Mouse (Mus musculus) hindbrain, embryonic 13.5 days (tissue): ENCODE measurements around the gene Rapgef5. TPM values are rescaled to one million over a fixed set of nuclear protein-coding genes. Genes with fewer than 3 reads are reported as not detected.
A peak's percentile ranks its signal among the peaks of the same experiment; 100 is the strongest.

Experiments used
- ATAC-seq: fragments of 200-750 bp; cut with Nextera tagmentation; 2 replicates; pipeline ENCODE4 v1.8.0; 2017; ENCODE audit warnings: moderate TSS enrichment; ENCODE audit not compliant: low FRiP score
- H3K27ac ChIP-seq: fragments of 300-500 bp; sonication (generic); 2 replicates; pipeline ENCODE4 v1.5.1; 2015; ENCODE audit warnings: inconsistent platforms, mild to moderate bottlenecking, moderate library complexity
- H3K27me3 ChIP-seq: fragments of 300-500 bp; sonication (generic); 2 replicates; pipeline ENCODE4 v1.6.1; 2015; ENCODE audit warnings: mild to moderate bottlenecking, inconsistent platforms
- H3K36me3 ChIP-seq: fragments of 300-500 bp; sonication (generic); 2 replicates; pipeline ENCODE4 v1.6.1; 2015; ENCODE audit warnings: mild to moderate bottlenecking, inconsistent platforms
- H3K4me1 ChIP-seq: fragments of 300-500 bp; sonication (generic); replicated peaks from 2 replicates; pipeline ENCODE4 v1.6.1; 2015; ENCODE audit warnings: inconsistent platforms
- H3K4me2 ChIP-seq: fragments of 300-500 bp; sonication (generic); 2 replicates; pipeline ENCODE4 v1.6.1; 2015; ENCODE audit warnings: inconsistent platforms, mild to moderate bottlenecking, moderate library complexity
- H3K4me3 ChIP-seq: fragments of 300-500 bp; sonication (generic); 2 replicates; pipeline ENCODE4 v1.5.1; 2015; ENCODE audit warnings: mild to moderate bottlenecking, inconsistent platforms
- H3K9ac ChIP-seq: fragments of 300-500 bp; sonication (generic); 2 replicates; pipeline ENCODE4 v1.6.1; 2015; ENCODE audit warnings: mild to moderate bottlenecking, inconsistent platforms
- H3K9me3 ChIP-seq: fragments of 300-500 bp; sonication (generic); 2 replicates; pipeline ENCODE4 v1.6.1; 2016; ENCODE audit warnings: inconsistent platforms
- WGBS: fragments of 180-500 bp; shearing (Covaris S2); methylation state at CpG from one replicate; pipeline ENCODE4 v1.1.7; 2015; 5-methylcytosine and 5-hydroxymethylcytosine counted together
- polyA plus RNA-seq: library from polyadenylated mRNA; unstranded; fragments of >200 nt; fragmentation: Nextera tagmentation; extraction: Ambion mirVana; gene quantifications from 2 replicates; pipeline ENCODE4 v1.2.1, GENCODE M21; 2015

Gene Rapgef5
- polyA plus RNA-seq, 1 experiment from 2014 or later: 52.4 TPM

- peak; percentile 87 for ATAC-seq
- Histone ChIP-seq H3K4me3 (peak overlapping the region; percentile 73), H3K27me3 (peaks cover 51% of the 10 kb centered on the region), H3K4me2 (peak overlapping the region; percentile 96), H3K36me3 (no peaks in the 10 kb centered on the region), H3K4me1 (peaks cover 14% of the 10 kb centered on the region), H3K9me3 (no peaks in the 10 kb centered on the region), H3K9ac (peak overlapping the region; percentile 82), H3K27ac (peak overlapping the region; percentile 40; the same call in 1 of the 2 replicates)
- under 1% methylated on average over 61 of the region's 66 CpGs for WGBS
These were observed 17.9 kb downstream of the Rapgef5 start for GRCm38 (mm10) chr12:117534087-117534751.

GRCm38 (mm10) chr12:117540352-117540751 is 24.1 kb downstream of the Rapgef5 start:
- Histone ChIP-seq H3K9ac (no peak overlapping the region), H3K9me3 (no peaks in the 10 kb centered on the region), H3K4me1 (no peaks in the 10 kb centered on the region; the same call in 1 of the 2 replicates), H3K27me3 (peaks cover 7% of the 10 kb centered on the region), H3K27ac (no peak overlapping the region), H3K4me2 (no peak overlapping the region), H3K36me3 (no peaks in the 10 kb centered on the region), H3K4me3 (no peak overlapping the region)
- WGBS: 83% methylated on average over 2 of the region's 2 CpGs
- no peak for ATAC-seq

GRCm38 (mm10) chr12:117545277-117545676 is 29.0 kb downstream of the Rapgef5 start:
- no peaks in the 10 kb centered on the region for H3K4me1 ChIP-seq
- WGBS: 90% methylated on average over 6 of the region's 6 CpGs
- ATAC-seq: no peak

GRCm38 (mm10) chr12:117553353-117553752 is 37.1 kb downstream of the Rapgef5 start:
- Histone ChIP-seq H3K27ac (no peak overlapping the region), H3K4me2 (no peak overlapping the region), H3K4me3 (no peak overlapping the region), H3K9ac (no peak overlapping the region), H3K27me3 (no peaks in the 10 kb centered on the region), H3K4me1 (no peaks in the 10 kb centered on the region), H3K9me3 (no peaks in the 10 kb centered on the region), H3K36me3 (no peaks in the 10 kb centered on the region)
- 91% methylated on average over 5 of the region's 5 CpGs for WGBS
- ATAC-seq: no peak

More at GRCm38 (mm10) chr12:117545277-117545676, 29.0 kb downstream of the Rapgef5 start:
- H3K9me3 ChIP-seq: no peaks in the 10 kb centered on the region
- no peak overlapping the region for H3K9ac ChIP-seq
- H3K4me3 ChIP-seq: no peak overlapping the region
- H3K27me3 ChIP-seq: no peaks in the 10 kb centered on the region
- no peak overlapping the region for H3K4me2 ChIP-seq
- H3K36me3 ChIP-seq: no peaks in the 10 kb centered on the region
- no peak overlapping the region for H3K27ac ChIP-seq

- H3K4me3 ChIP-seq: no peak overlapping the region
- ATAC-seq: no peak
- no peak overlapping the region for H3K9ac ChIP-seq
- H3K4me2 ChIP-seq: no peak overlapping the region
- no peaks in the 10 kb centered on the region for H3K9me3 ChIP-seq
- no peaks in the 10 kb centered on the region for H3K36me3 ChIP-seq
- H3K27me3 ChIP-seq: no peaks in the 10 kb centered on the region
- WGBS: 97% methylated on average over 1 of the region's 1 CpGs
- no peak overlapping the region for H3K27ac ChIP-seq
- no peaks in the 10 kb centered on the region for H3K4me1 ChIP-seq
These were observed 38.4 kb downstream of the Rapgef5 start for GRCm38 (mm10) chr12:117554612-117555063.

- Histone ChIP-seq H3K27ac (no peak overlapping the region), H3K4me2 (no peak overlapping the region), H3K4me3 (no peak overlapping the region), H3K9me3 (no peaks in the 10 kb centered on the region), H3K4me1 (no peaks in the 10 kb centered on the region), H3K27me3 (no peaks in the 10 kb centered on the region), H3K9ac (no peak overlapping the region), H3K36me3 (no peaks in the 10 kb centered on the region)
- ATAC-seq: no peak
- WGBS: 91% methylated on average over 11 of the region's 11 CpGs
These were observed 44.2 kb downstream of the Rapgef5 start for GRCm38 (mm10) chr12:117560450-117560849.

GRCm38 (mm10) chr12:117561411-117562059 is 45.3 kb downstream of the Rapgef5 start:
- Histone ChIP-seq H3K9ac (no peak overlapping the region), H3K4me1 (no peaks in the 10 kb centered on the region), H3K27ac (no peak overlapping the region), H3K27me3 (no peaks in the 10 kb centered on the region), H3K9me3 (no peaks in the 10 kb centered on the region), H3K4me2 (no peak overlapping the region), H3K4me3 (no peak overlapping the region), H3K36me3 (no peaks in the 10 kb centered on the region)
- 81% methylated on average over 6 of the region's 6 CpGs for whole genome bisulfite sequencing
- no peak for ATAC-seq

- no peak overlapping the region for H3K27ac ChIP-seq
- H3K27me3 ChIP-seq: no peaks in the 10 kb centered on the region
- H3K4me3 ChIP-seq: no peak overlapping the region
- H3K9ac ChIP-seq: no peak overlapping the region
- no peaks in the 10 kb centered on the region for H3K9me3 ChIP-seq
- 98% methylated on average over 3 of the region's 3 CpGs for WGBS
- no peaks in the 10 kb centered on the region for H3K36me3 ChIP-seq
- no peak overlapping the region for H3K4me2 ChIP-seq
- ATAC-seq: no peak
- no peaks in the 10 kb centered on the region for H3K4me1 ChIP-seq
These were observed 45.8 kb downstream of the Rapgef5 start for GRCm38 (mm10) chr12:117562085-117562484.

- 72% methylated on average over 6 of the region's 6 CpGs for WGBS
- H3K9me3 ChIP-seq: no peaks in the 10 kb centered on the region
- H3K9ac ChIP-seq: no peak overlapping the region
- H3K27ac ChIP-seq: no peak overlapping the region
- no peaks in the 10 kb centered on the region for H3K36me3 ChIP-seq
- no peaks in the 10 kb centered on the region for H3K27me3 ChIP-seq
- no peaks in the 10 kb centered on the region for H3K4me1 ChIP-seq
- no peak overlapping the region for H3K4me2 ChIP-seq
- no peak overlapping the region for H3K4me3 ChIP-seq
- ATAC-seq: no peak
These were observed 47.6 kb downstream of the Rapgef5 start for GRCm38 (mm10) chr12:117563859-117564258.

GRCm38 (mm10) chr12:117566298-117566697 is 50.0 kb downstream of the Rapgef5 start:
- Histone ChIP-seq H3K4me3 (no peak overlapping the region), H3K9me3 (no peaks in the 10 kb centered on the region), H3K9ac (no peak overlapping the region), H3K27ac (no peak overlapping the region), H3K4me2 (no peak overlapping the region), H3K27me3 (no peaks in the 10 kb centered on the region), H3K36me3 (no peaks in the 10 kb centered on the region), H3K4me1 (no peaks in the 10 kb centered on the region)
- whole genome bisulfite sequencing: 83% methylated on average over 4 of the region's 4 CpGs
- ATAC-seq: no peak

GRCm38 (mm10) chr12:117569671-117570070 is 53.4 kb downstream of the Rapgef5 start:
- WGBS: 77% methylated on average over 2 of the region's 2 CpGs
- H3K4me2 ChIP-seq: no peak overlapping the region

GRCm38 (mm10) chr12:117584256-117584655 is 68.0 kb downstream of the Rapgef5 start:
- Histone ChIP-seq H3K36me3 (no peaks in the 10 kb centered on the region), H3K27ac (no peak overlapping the region), H3K9me3 (no peaks in the 10 kb centered on the region), H3K4me1 (no peaks in the 10 kb centered on the region), H3K27me3 (no peaks in the 10 kb centered on the region), H3K9ac (no peak overlapping the region), H3K4me3 (no peak overlapping the region), H3K4me2 (no peak overlapping the region)
- 84% methylated on average over 4 of the region's 4 CpGs for WGBS
- ATAC-seq: no peak

More at GRCm38 (mm10) chr12:117569671-117570070, 53.4 kb downstream of the Rapgef5 start:
- H3K36me3 ChIP-seq: no peaks in the 10 kb centered on the region
- H3K4me1 ChIP-seq: no peaks in the 10 kb centered on the region
- H3K4me3 ChIP-seq: no peak overlapping the region
- no peak for ATAC-seq
- no peak overlapping the region for H3K27ac ChIP-seq
- no peak overlapping the region for H3K9ac ChIP-seq
- no peaks in the 10 kb centered on the region for H3K27me3 ChIP-seq
- no peaks in the 10 kb centered on the region for H3K9me3 ChIP-seq

- H3K27me3 ChIP-seq: no peaks in the 10 kb centered on the region
- H3K27ac ChIP-seq: no peak overlapping the region
- H3K4me3 ChIP-seq: no peak overlapping the region
- WGBS: 83% methylated on average over 2 of the region's 2 CpGs
- no peaks in the 10 kb centered on the region for H3K4me1 ChIP-seq
- no peaks in the 10 kb centered on the region for H3K9me3 ChIP-seq
- H3K9ac ChIP-seq: no peak overlapping the region
- no peak overlapping the region for H3K4me2 ChIP-seq
- no peaks in the 10 kb centered on the region for H3K36me3 ChIP-seq
- ATAC-seq: no peak
These were observed 69.1 kb downstream of the Rapgef5 start for GRCm38 (mm10) chr12:117585390-117585789.
